Mouse (Mus musculus) T-cell, adult 2 months (primary cell): ENCODE results near the gene Cdk5rap1.
A peak's percentile ranks its signal among the peaks of the same experiment; 100 is the strongest.
"Not testable (repeated sequence)": the region's sequence is repeated elsewhere in the genome, so short reads cannot be mapped to it uniquely, and the experiment has no call there.

Experiments
- DNase-seq: peaks from one replicate; pipeline ENCODE4 v3.0.0; 2022; ENCODE audit warnings: low spot score

The Cdk5rap1 gene

GRCm38 (mm10) chr2:154374807-154375601 lies 2.2 kb upstream of the Cdk5rap1 start:
- DNase-seq = no peak

- peak; percentile 65 for DNase-seq
These were observed 1.3 kb upstream of the Cdk5rap1 start for GRCm38 (mm10) chr2:154373961-154374632.

GRCm38 (mm10) chr2:154372151-154372829 lies 520 bp downstream of the Cdk5rap1 start:
- DNase-seq = peak; percentile 83

- no peak for DNase-seq
These were observed 5.3 kb downstream of the Cdk5rap1 start for GRCm38 (mm10) chr2:154367510-154367909.

GRCm38 (mm10) chr2:154354000-154354425 lies 18.8 kb downstream of the Cdk5rap1 start:
- peak; percentile 52 for DNase-seq

GRCm38 (mm10) chr2:154348152-154348551 lies 24.7 kb downstream of the Cdk5rap1 start:
- DNase-seq = no peak

- DNase-seq = no peak
These were observed 33.5 kb downstream of the Cdk5rap1 start for GRCm38 (mm10) chr2:154339356-154339755.

- DNase-seq = no peak
These were observed 34.6 kb downstream of the Cdk5rap1 start for GRCm38 (mm10) chr2:154338161-154338560.

- no peak for DNase-seq
These were observed 37.2 kb downstream of the Cdk5rap1 start for GRCm38 (mm10) chr2:154335572-154335971.

- DNase-seq = no peak
These were observed 46.0 kb downstream of the Cdk5rap1 start for GRCm38 (mm10) chr2:154326852-154327251.

- not testable (repeated sequence) for DNase-seq
These were observed 59.0 kb downstream of the Cdk5rap1 start for GRCm38 (mm10) chr2:154313771-154314170.

- DNase-seq = not testable (repeated sequence)
These were observed 65.9 kb downstream of the Cdk5rap1 start, which contains the start of gene Bpifb9b for GRCm38 (mm10) chr2:154306927-154307326. Gene Bpifb9b, plus strand, starts transcription at chr2:154307227.

- DNase-seq = not testable (repeated sequence)
These were observed 68.2 kb downstream of the Cdk5rap1 start for GRCm38 (mm10) chr2:154304604-154305003.

GRCm38 (mm10) chr2:154301763-154302162 lies 71.0 kb downstream of the Cdk5rap1 start:
- no peak for DNase-seq

GRCm38 (mm10) chr2:154300496-154300895 lies 72.3 kb downstream of the Cdk5rap1 start:
- peak; percentile 59 for DNase-seq

GRCm38 (mm10) chr2:154294746-154295145 lies 78.1 kb downstream of the Cdk5rap1 start:
- peak; percentile 60 for DNase-seq

- no peak for DNase-seq
These were observed 80.0 kb downstream of the Cdk5rap1 start for GRCm38 (mm10) chr2:154292833-154293232.

GRCm38 (mm10) chr2:154291866-154292265 lies 80.9 kb downstream of the Cdk5rap1 start:
- not testable (repeated sequence) for DNase-seq
